In genomic region chrX:103443755-103444154, GRCm38 (mm10) we compare ENCODE assay signal across 11 mouse cellular contexts. TPM values are rescaled to one million over a fixed set of nuclear protein-coding genes. Genes with fewer than 3 reads are reported as not detected.
DNase-seq lines count a peak whose midpoint lies in the region; ATAC-seq and TF ChIP-seq lines count a peak whose summit lies in the region.
"Had no signal": no experiment of that assay in that cellular context is flagged by ENCODE, and none has a peak within 500 bp of the region (broad histone marks: within the 10 kb centered on the region; RNA-seq: fewer than 3 reads in every experiment).

No protein-coding gene starts in this region.

- no peaks in the 10 kb centered on the region for H3K36me3 ChIP-seq in hindbrain, postnatal 0 days (ENCODE audit: insufficient read depth, low read length)
- no peaks in the 10 kb centered on the region for H3K36me3 ChIP-seq in hindbrain, embryonic 12.5 days
- H3K36me3 ChIP-seq in CH12.LX (replicated peaks in 1 of 2; ENCODE audit: control insufficient read depth in 1 of 2, insufficient read depth in 1 of 2, low read length in 1 of 2): no peaks in the 10 kb centered on the region
- no peaks in the 10 kb centered on the region for H3K36me3 ChIP-seq in midbrain, embryonic 13.5 days
- H3K36me3 ChIP-seq: embryonic facial prominence, embryonic 13.5 days; liver, embryonic 15.5 days had no signal

- peaks cover 13% of the 10 kb centered on the region; the same call in 1 of the 2 replicates for H3K27me3 ChIP-seq in hindbrain, postnatal 0 days (ENCODE audit: insufficient read depth, low read length)
- H3K27me3 ChIP-seq in hindbrain, embryonic 12.5 days: peaks cover 52% of the 10 kb centered on the region
- no peaks in the 10 kb centered on the region for H3K27me3 ChIP-seq in CH12.LX (replicated peaks)
- peaks cover 58% of the 10 kb centered on the region for H3K27me3 ChIP-seq in midbrain, embryonic 13.5 days

- TF ChIP-seq RAD21 in CH12.LX (IDR thresholded peaks at IDR 0.05; ENCODE audit: low read depth, low read length): peak; percentile 8

- no peak overlapping the region for H3K9ac ChIP-seq in hindbrain, postnatal 0 days (replicated peaks; ENCODE audit: low read length)
- no peak overlapping the region for H3K9ac ChIP-seq in hindbrain, embryonic 12.5 days
- no peak overlapping the region for H3K9ac ChIP-seq in CH12.LX (ENCODE audit: insufficient read depth, low read depth)
- H3K9ac ChIP-seq in midbrain, embryonic 13.5 days (replicated peaks): no peak overlapping the region
- H3K9ac ChIP-seq: embryonic facial prominence, embryonic 13.5 days; liver, embryonic 15.5 days had no signal

- dilution Hi-C loops in CH12.LX (cut with MboI; ENCODE audit: extremely low pct_ligation_motif_present, extremely low pct_unique_long_range_greater_than_20kb, low sequenced_read_pairs): no loop called here

- ATAC-seq in hindbrain, postnatal 0 days: no peak
- ATAC-seq in hindbrain, embryonic 12.5 days (ENCODE audit: low FRiP score): no peak
- peak; percentile 73; the same call in 1 of the 2 replicates for ATAC-seq in megakaryocyte-erythroid progenitor cell, adult 5-6 weeks (replicated peaks; ENCODE audit: low FRiP score, low TSS enrichment, poor library complexity, severe bottlenecking)
- ATAC-seq in midbrain, embryonic 13.5 days: no peak

- no peaks in the 10 kb centered on the region; the same call in 1 of the 2 replicates for H3K4me1 ChIP-seq in hindbrain, postnatal 0 days (ENCODE audit: insufficient read depth, low read length)
- peaks cover 4% of the 10 kb centered on the region; the same call in 1 of the 2 replicates for H3K4me1 ChIP-seq in hindbrain, embryonic 12.5 days
- H3K4me1 ChIP-seq in CH12.LX (ENCODE audit: control insufficient read depth in 1 of 2, insufficient read depth in 2 of 2): no peaks in the 10 kb centered on the region
- peaks cover 4% of the 10 kb centered on the region; the same call in 1 of the 2 replicates for H3K4me1 ChIP-seq in midbrain, embryonic 13.5 days (replicated peaks)
- H3K4me1 ChIP-seq: embryonic facial prominence, embryonic 13.5 days; liver, embryonic 15.5 days had no signal

- H3K27ac ChIP-seq in hindbrain, postnatal 0 days: no peak overlapping the region
- no peak overlapping the region for H3K27ac ChIP-seq in hindbrain, embryonic 12.5 days
- no peak overlapping the region for H3K27ac ChIP-seq in CH12.LX (ENCODE audit: insufficient read depth, low read depth)
- no peak overlapping the region for H3K27ac ChIP-seq in midbrain, embryonic 13.5 days
- H3K27ac ChIP-seq: embryonic facial prominence, embryonic 13.5 days; liver, embryonic 15.5 days had no signal

- 32% methylated on average over 7 of the region's 7 CpGs for WGBS in hindbrain, postnatal 0 days
- 38% methylated on average over 7 of the region's 7 CpGs for WGBS in hindbrain, embryonic 12.5 days
- 40% methylated on average over 7 of the region's 7 CpGs for WGBS in midbrain, embryonic 13.5 days

- no peak overlapping the region for H3K4me3 ChIP-seq in hindbrain, postnatal 0 days (ENCODE audit: low read length)
- no peak overlapping the region for H3K4me3 ChIP-seq in hindbrain, embryonic 12.5 days
- no peak overlapping the region for H3K4me3 ChIP-seq in CH12.LX (replicated peaks in 1 of 3; ENCODE audit: low read depth in 2 of 3, low read length in 2 of 3, poor library complexity in 1 of 3)
- H3K4me3 ChIP-seq in midbrain, embryonic 13.5 days (replicated peaks): no peak overlapping the region
- H3K4me3 ChIP-seq: embryonic facial prominence, embryonic 13.5 days; liver, embryonic 15.5 days had no signal

- peak; percentile 65 for TF ChIP-seq CTCF in hindbrain, postnatal 0 days (IDR thresholded peaks at IDR 0.05; ENCODE audit: low read depth)
- TF ChIP-seq CTCF in CH12.LX (conservative IDR thresholded peaks at IDR 0.05 in 1 of 2, IDR thresholded peaks at IDR 0.05 in 1 of 2; ENCODE audit: low read depth in 2 of 2, low read length in 2 of 2): peak; percentile 32 to 56; a peak in 3 of 4 replicates

- no peaks in the 10 kb centered on the region for H3K79me2 ChIP-seq in CH12.LX (replicated peaks; ENCODE audit: control insufficient read depth, extremely low read depth, insufficient read depth, poor library complexity, severe bottlenecking)

- peak; percentile 67 for DNase-seq in hindbrain, postnatal 0 days (ENCODE audit: low spot score)
- DNase-seq in 3134 (ENCODE audit: extremely low read depth, insufficient read length, low spot score) (peak; percentile 12), CH12.LX (ENCODE audit: extremely low read depth) (peak; percentile 50)
- peak; percentile 80 for DNase-seq in embryo, embryonic 10.5 days (ENCODE audit: low spot score)
- no peak for DNase-seq in spleen, adult 12 weeks (ENCODE audit: low spot score)

- H3K9me3 ChIP-seq in hindbrain, postnatal 0 days (ENCODE audit: low read length): no peaks in the 10 kb centered on the region
- no peaks in the 10 kb centered on the region for H3K9me3 ChIP-seq in hindbrain, embryonic 12.5 days (replicated peaks)
- H3K9me3 ChIP-seq in CH12.LX (replicated peaks; ENCODE audit: low read length): no peaks in the 10 kb centered on the region
- H3K9me3 ChIP-seq in midbrain, embryonic 13.5 days: no peaks in the 10 kb centered on the region
- H3K9me3 ChIP-seq: embryonic facial prominence, embryonic 13.5 days; liver, embryonic 15.5 days had no signal

- H3K4me2 ChIP-seq in hindbrain, postnatal 0 days (ENCODE audit: low read depth, low read length): no peak overlapping the region
- no peak overlapping the region for H3K4me2 ChIP-seq in hindbrain, embryonic 12.5 days (replicated peaks)
- H3K4me2 ChIP-seq in CH12.LX (ENCODE audit: insufficient read depth, low read depth, poor library complexity, severe bottlenecking): no peak overlapping the region
- no peak overlapping the region for H3K4me2 ChIP-seq in midbrain, embryonic 13.5 days (replicated peaks)
- H3K4me2 ChIP-seq: embryonic facial prominence, embryonic 13.5 days; liver, embryonic 15.5 days had no signal

- TF ChIP-seq EP300 in CH12.LX (IDR thresholded peaks at IDR 0.05; ENCODE audit: low read length): no peak

- no peak for TF ChIP-seq POLR2A in CH12.LX (IDR thresholded peaks at IDR 0.05; ENCODE audit: low read depth, low read length)

- in situ Hi-C loops in CH12.LX (cut with MboI; ENCODE audit: low pct_ligation_motif_present, low pct_unique_long_range_greater_than_20kb, low sequenced_read_pairs): loop anchor here (25.0 kb wide), 1 partner anchor 181 kb away; no protein-coding TSS in a partner anchor

TF ChIP-seq in CH12.LX, 34 proteins besides CTCF, POLR2A, EP300 and RAD21:
- no peak for TF ChIP-seq UBTF (IDR thresholded peaks at IDR 0.05; ENCODE audit: low read depth, low read length)
- TF ChIP-seq SIN3A (IDR thresholded peaks at IDR 0.05; ENCODE audit: low read length): no peak
- TF ChIP-seq MAFK (IDR thresholded peaks at IDR 0.05; ENCODE audit: insufficient replicate concordance, low read length): no peak
- TF ChIP-seq MYC (IDR thresholded peaks at IDR 0.05; ENCODE audit: low read depth, low read length): no peak
- no peak for TF ChIP-seq JUN (IDR thresholded peaks at IDR 0.05; ENCODE audit: insufficient read depth, low read depth, low read length)

RNA-seq across cellular contexts. Expression of gene Gm26992, which starts 21.9 kb away (rescaled TPM):
- not detected in 2 replicates for total RNA-seq in hindbrain, postnatal 0 days (2014; rRNA removed)
- not detected in 2 replicates for polyA plus RNA-seq in hindbrain, postnatal 0 days (2015; fragmentation: Nextera tagmentation; extraction: Ambion mirVana)
- polyA plus RNA-seq in hindbrain, embryonic 12.5 days (2016; fragmentation: Nextera tagmentation; extraction: Ambion mirVana): not detected in 2 replicates
- total RNA-seq in CH12.LX (2012; rRNA removed) (not detected in 2 replicates), CH12.LX (2014; rRNA removed) (not detected in 2 replicates)
- not detected in 2 replicates for polyA plus RNA-seq in CH12.LX (2012; ENCODE audit: insufficient read length, low read depth)
- total RNA-seq in megakaryocyte-erythroid progenitor cell, adult 5-6 weeks (2014; fragmentation: Nextera tagmentation): 0.61 TPM in 1 of 2 replicates, not detected in the other
- not detected in 2 replicates for total RNA-seq in megakaryocyte-erythroid progenitor cell, adult 5-6 weeks (2017)
- polyA plus RNA-seq in midbrain, embryonic 13.5 days (2015; fragmentation: Nextera tagmentation; extraction: Ambion mirVana): not detected in 2 replicates
- polyA plus RNA-seq: embryonic facial prominence, embryonic 13.5 days; liver, embryonic 15.5 days; stomach, embryonic 16.5 days had no signal

RNA-seq across cellular contexts. Expression of gene Tsx, which starts 29.5 kb away (rescaled TPM):
- total RNA-seq in hindbrain, postnatal 0 days (2014; rRNA removed): not detected in 2 replicates
- 0.43 TPM in 1 of 2 replicates, not detected in the other for polyA plus RNA-seq in hindbrain, postnatal 0 days (2015; fragmentation: Nextera tagmentation; extraction: Ambion mirVana)
- polyA plus RNA-seq in hindbrain, embryonic 12.5 days (2016; fragmentation: Nextera tagmentation; extraction: Ambion mirVana): 0.60 TPM in 1 of 2 replicates, not detected in the other
- total RNA-seq in CH12.LX (2012; rRNA removed) (not detected in 2 replicates), CH12.LX (2014; rRNA removed) (not detected in 2 replicates)
- not detected in 2 replicates for polyA plus RNA-seq in CH12.LX (2012; ENCODE audit: insufficient read length, low read depth)
- not detected in 2 replicates for total RNA-seq in megakaryocyte-erythroid progenitor cell, adult 5-6 weeks (2014; fragmentation: Nextera tagmentation)
- not detected in 2 replicates for total RNA-seq in megakaryocyte-erythroid progenitor cell, adult 5-6 weeks (2017)
- 0.34 and 0.35 TPM in 2 replicates for polyA plus RNA-seq in midbrain, embryonic 13.5 days (2015; fragmentation: Nextera tagmentation; extraction: Ambion mirVana)
- polyA plus RNA-seq: liver, embryonic 15.5 days had no signal
